Mouse (Mus musculus) ES-E14 (cell line): ENCODE results near the gene Cabp1. TPM values are rescaled to one million over a fixed set of nuclear protein-coding genes. Genes with fewer than 3 reads are reported as not detected.
A peak's percentile ranks its signal among the peaks of the same experiment; 100 is the strongest.

Source experiments
- DNase-seq: peaks from one replicate; pipeline ENCODE4 v3.0.0-alpha.2; 2013; ENCODE audit warnings: low read depth, low spot score
- H3K27ac ChIP-seq: 2 replicates; pipeline ENCODE4 v1.5.1; 2012; ENCODE audit warnings: low read depth, mild to moderate bottlenecking, low read length, moderate library complexity, mixed read lengths; ENCODE audit not compliant: poor library complexity, insufficient read depth, severe bottlenecking
- H3K36me3 ChIP-seq: 2 replicates; pipeline ENCODE4 v1.6.1; 2012; ENCODE audit warnings: mild to moderate bottlenecking, low read length, moderate library complexity, mixed read lengths; ENCODE audit not compliant: control insufficient read depth, poor library complexity, insufficient read depth, severe bottlenecking
- H3K4me1 ChIP-seq, 2 experiments: fragments of 150-350 bp in 1 of 2; sonication (generic) in 1 of 2; 2 replicates each; pipeline ENCODE4 v1.6.1; 2012; ENCODE audit warnings: low read length in 2 of 2, mild to moderate bottlenecking in 1 of 2, mixed read lengths in 1 of 2; ENCODE audit not compliant: control insufficient read depth in 2 of 2, insufficient read depth in 2 of 2, poor library complexity in 1 of 2
- H3K4me3 ChIP-seq, 2 experiments: fragments of 150-350 bp in 1 of 2; sonication (generic) in 1 of 2; 2 replicates each; pipeline ENCODE4 v1.5.1; 2012; ENCODE audit warnings: low read length in 2 of 2, low read depth in 1 of 2, mild to moderate bottlenecking in 1 of 2, mixed read lengths in 1 of 2; ENCODE audit not compliant: insufficient read depth in 1 of 2, poor library complexity in 1 of 2, severe bottlenecking in 1 of 2
- H3K9ac ChIP-seq: 2 replicates; pipeline ENCODE4 v1.6.1; 2012; ENCODE audit warnings: low read depth, mild to moderate bottlenecking, low read length, mixed read lengths; ENCODE audit not compliant: poor library complexity, insufficient read depth, severe bottlenecking
- H3K9me3 ChIP-seq: fragments of 150-350 bp; sonication (generic); 2 replicates; pipeline ENCODE4 v1.6.1; 2012; ENCODE audit warnings: low read depth, mild to moderate bottlenecking, low read length; ENCODE audit not compliant: control insufficient read depth, insufficient read depth
- CHD2 ChIP-seq: IDR thresholded peaks from 2 replicates; pipeline ENCODE4 v1.6.1; 2014; ENCODE audit warnings: mild to moderate bottlenecking, low read depth, low read length, inconsistent platforms
- HCFC1 ChIP-seq: IDR thresholded peaks from 2 replicates; pipeline ENCODE4 v1.6.1; 2012; ENCODE audit warnings: low read length, inconsistent platforms, borderline replicate concordance; ENCODE audit not compliant: insufficient read depth
- MAFK ChIP-seq: IDR thresholded peaks from 2 replicates; pipeline ENCODE4 v1.6.1; 2014; ENCODE audit warnings: mild to moderate bottlenecking, low read depth, low read length, inconsistent platforms; ENCODE audit not compliant: insufficient read depth
- ZC3H11A ChIP-seq: IDR thresholded peaks from 2 replicates; pipeline ENCODE4 v1.6.1; 2012; ENCODE audit warnings: low read depth, mild to moderate bottlenecking, inconsistent platforms, low read length, borderline replicate concordance
- ZNF384 ChIP-seq: IDR thresholded peaks from 2 replicates; pipeline ENCODE4 v1.6.1; 2012; ENCODE audit warnings: low read depth, low read length, inconsistent platforms
- in situ Hi-C, 2 experiments: fragments of 600-800 bp; cut with MboI; formaldehyde crosslinking; loops; one replicate each; pipeline ENCODE4 v1.15.1; 2025; ENCODE audit warnings: low sequenced_read_pairs in 2 of 2, inconsistent platforms in 1 of 2; ENCODE audit not compliant: unreplicated experiment in 2 of 2
- total RNA-seq: library from RNA; depleted of rRNA; stranded (reverse); fragments of 300-350 nt; gene quantifications from 2 replicates; pipeline ENCODE4 v1.2.3, GENCODE M21; 2012

The Cabp1 gene
- total RNA-seq, 1 experiment = 14.9 TPM

DNA sequence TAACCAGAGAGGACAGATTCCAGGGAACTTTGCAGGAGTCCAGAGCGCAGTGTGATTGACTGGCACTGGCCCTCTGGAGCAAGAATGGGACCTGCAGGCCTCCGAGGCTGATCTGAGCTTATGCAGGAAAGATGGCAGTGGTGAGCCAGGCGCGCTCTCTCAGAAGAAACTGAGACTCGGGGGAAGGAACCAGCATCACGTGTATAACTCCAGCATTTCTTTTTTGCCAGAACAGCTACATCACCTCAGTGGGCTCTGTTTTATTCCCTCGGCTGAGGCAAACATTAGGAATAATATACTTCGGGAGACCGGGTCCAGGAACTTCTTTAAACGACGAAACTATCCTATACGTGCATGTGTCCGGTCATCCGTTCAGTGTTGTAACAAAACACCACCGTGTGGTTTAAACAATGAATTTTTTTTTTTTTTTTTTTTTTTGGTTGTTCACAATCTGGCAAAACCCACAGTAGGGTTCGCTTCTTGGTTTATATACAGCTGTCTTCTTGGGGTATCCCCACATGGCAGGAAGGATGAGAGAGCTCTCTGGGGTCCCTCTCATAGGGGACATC lies 37.5 kb upstream of the Cabp1 start:
- Histone ChIP-seq H3K4me1 (peaks cover 2 to 15% of the 10 kb centered on the region in 2 experiments; a peak in 3 of 4 replicates), H3K9ac (peak overlapping the region; percentile 29; the same call in 1 of the 2 replicates), H3K4me3 (peak overlapping the region in 1 of 2 experiments; percentile 11; a peak in 1 of 4 replicates), H3K9me3 (no peaks in the 10 kb centered on the region), H3K27ac (peak overlapping the region; percentile 16; the same call in 1 of the 2 replicates), H3K36me3 (no peaks in the 10 kb centered on the region)
- in situ Hi-C loops = no loop called here
- TF ChIP-seq ZNF384 (peak; percentile 88), ZC3H11A (no peak), CHD2 (no peak)
- no peak for DNase-seq

DNA sequence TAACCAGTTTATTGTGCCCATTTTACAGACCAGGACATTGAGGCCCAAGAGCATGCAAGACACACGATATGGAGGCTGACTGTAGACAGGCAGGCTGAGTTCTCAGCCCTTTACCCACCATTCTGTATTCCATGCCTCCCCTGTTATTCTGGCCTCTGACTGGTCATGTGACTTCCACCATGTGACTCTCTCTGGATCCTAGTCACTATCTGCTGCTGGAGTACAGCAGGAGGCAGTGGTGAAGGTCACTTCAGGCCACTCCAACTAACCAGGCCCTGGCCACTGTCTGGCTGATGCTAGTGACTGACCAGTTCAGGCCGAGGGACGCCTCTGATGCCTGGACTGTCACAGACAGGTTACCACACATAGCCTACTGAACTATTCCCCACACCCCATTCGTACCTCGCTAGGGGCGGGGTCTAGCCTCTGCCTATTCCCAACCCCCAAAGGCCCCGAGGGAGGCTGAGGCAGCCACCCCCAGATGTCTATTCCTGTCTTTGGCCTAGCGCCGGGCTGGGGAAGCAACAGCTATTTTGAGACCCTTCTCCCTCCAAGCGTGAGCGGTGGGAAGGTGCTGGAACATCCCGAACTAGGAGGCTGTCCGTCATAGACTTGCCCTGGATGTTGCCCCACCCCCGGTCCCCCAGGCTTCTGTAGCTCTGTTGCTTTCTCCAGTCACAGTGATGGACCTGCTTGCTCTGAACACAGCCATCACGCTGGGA lies 36.8 kb upstream of the Cabp1 start:
- peak overlapping the region; percentile 48; the same call in 1 of the 2 replicates for H3K9ac ChIP-seq
- no peaks in the 10 kb centered on the region for H3K9me3 ChIP-seq
- in situ Hi-C loops = no loop called here
- no peaks in the 10 kb centered on the region for H3K36me3 ChIP-seq
- H3K27ac ChIP-seq = peak overlapping the region; percentile 52
- H3K4me3 ChIP-seq = peak overlapping the region in 1 of 2 experiments; percentile 11; a peak in 1 of 4 replicates
- H3K4me1 ChIP-seq = peaks cover 2 to 17% of the 10 kb centered on the region in 2 experiments; a peak in 3 of 4 replicates
- no peak for DNase-seq
- TF ChIP-seq MAFK (no peak), CHD2 (no peak), HCFC1 (no peak), ZNF384 (no peak), ZC3H11A (no peak)

DNA sequence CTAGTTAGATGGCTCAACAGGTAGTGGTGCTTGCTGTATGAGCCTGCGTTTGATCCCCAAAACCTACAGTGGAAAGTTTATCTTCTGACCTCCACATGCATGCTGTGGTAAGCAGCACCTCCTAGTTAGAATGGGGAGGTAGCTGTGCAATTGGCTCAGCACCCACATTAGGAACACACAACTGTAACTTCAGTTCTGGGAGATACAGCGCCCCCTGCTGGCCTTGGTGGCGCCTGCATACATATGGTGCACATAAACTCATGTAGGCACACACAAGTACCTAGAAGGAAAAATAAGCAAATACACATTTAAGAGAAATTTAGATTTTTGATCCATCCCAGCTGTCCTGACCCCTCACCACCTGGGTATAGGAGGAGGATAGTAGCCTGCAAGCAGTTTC lies 28.3 kb upstream of the Cabp1 start:
- Histone ChIP-seq H3K27ac (no peak overlapping the region), H3K4me1 (0 out of 4 replicates have a peak, but pooled peaks cover 0 to 3% of the 10 kb centered on the region in 2 experiments), H3K36me3 (no peaks in the 10 kb centered on the region), H3K9ac (no peak overlapping the region), H3K4me3 (no peak overlapping the region), H3K9me3 (no peaks in the 10 kb centered on the region)
- in situ Hi-C loops = no loop called here
- no peak for TF ChIP-seq ZNF384
- TF ChIP-seq CHD2 = no peak
- TF ChIP-seq ZC3H11A = no peak
- no peak for TF ChIP-seq HCFC1
- no peak for TF ChIP-seq MAFK
- DNase-seq = no peak

DNA sequence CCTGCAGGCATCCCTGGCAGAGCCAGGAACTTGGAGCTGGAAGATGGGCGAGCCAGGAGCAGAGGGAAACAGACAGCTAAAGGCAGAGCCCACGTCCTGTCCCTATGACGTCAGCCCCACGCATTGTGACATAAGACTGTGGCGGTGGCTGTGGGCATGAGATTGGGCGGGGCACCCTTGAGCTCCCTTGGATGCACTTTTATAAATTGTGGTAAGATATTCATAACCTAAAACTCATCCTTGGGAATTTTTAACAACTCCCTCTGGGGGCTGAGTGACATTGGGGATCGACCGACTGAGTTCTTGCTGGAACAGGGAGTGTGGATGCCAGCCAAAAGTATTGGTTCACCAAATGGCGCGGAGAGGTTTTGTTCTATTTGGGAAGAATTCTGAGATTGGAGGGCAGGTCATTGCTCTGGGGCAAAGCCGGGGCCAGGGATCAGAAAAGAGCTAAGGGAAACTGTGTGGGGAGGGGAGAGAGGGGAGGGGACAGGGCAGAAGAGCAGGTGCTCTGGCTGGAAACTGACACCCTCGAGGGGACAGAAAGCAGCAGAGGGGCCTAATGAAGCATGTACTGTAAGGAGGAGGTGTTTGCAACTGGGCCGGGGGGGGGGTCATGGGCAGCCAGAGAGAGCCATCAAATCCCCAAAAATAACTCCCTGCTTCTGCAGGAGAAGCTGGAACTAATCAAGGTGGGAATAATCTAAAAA lies 26.9 kb upstream of the Cabp1 start:
- in situ Hi-C loops = no loop called here
- no peak for TF ChIP-seq ZC3H11A
- no peak for TF ChIP-seq MAFK
- TF ChIP-seq CHD2 = no peak
- no peak for TF ChIP-seq ZNF384
- no peak for TF ChIP-seq HCFC1
- Histone ChIP-seq H3K9me3 (no peaks in the 10 kb centered on the region), H3K36me3 (no peaks in the 10 kb centered on the region), H3K4me1 (0 out of 4 replicates have a peak, but pooled peaks cover 0 to 2% of the 10 kb centered on the region in 2 experiments), H3K9ac (no peak overlapping the region), H3K27ac (no peak overlapping the region), H3K4me3 (no peak overlapping the region)
- DNase-seq = no peak
